Mouse (Mus musculus) CH12.LX (cell line): ENCODE results near the gene Bcl7b.

Source experiments
- CHD2 ChIP-seq: IDR thresholded peaks from 2 replicates; pipeline ENCODE4 v1.6.1; 2011; ENCODE audit warnings: low read length, improper control_type of control experiment
- CTCF ChIP-seq, 2 experiments: IDR thresholded peaks in 1 of 2; conservative IDR thresholded peaks in 1 of 2; 2 replicates each; pipeline ENCODE4 v1.5.1; 2011 to 2012; ENCODE audit warnings: low read depth in 2 of 2, low read length in 2 of 2, improper control_type of control experiment in 1 of 2, inconsistent platforms in 1 of 2, mild to moderate bottlenecking in 1 of 2, moderate library complexity in 1 of 2
- JUND ChIP-seq: conservative IDR thresholded peaks from 2 replicates; pipeline ENCODE4 v1.6.1; 2011; ENCODE audit warnings: low read depth, low read length, improper control_type of control experiment
- MXI1 ChIP-seq: IDR thresholded peaks from 2 replicates; pipeline ENCODE4 v1.6.1; 2011; ENCODE audit warnings: mild to moderate bottlenecking, low read depth, low read length, improper control_type of control experiment
- NELFE ChIP-seq: IDR thresholded peaks from 2 replicates; pipeline ENCODE4 v1.6.1; 2011; ENCODE audit warnings: low read depth, low read length, improper control_type of control experiment
- PAX5 ChIP-seq: IDR thresholded peaks from 2 replicates; pipeline ENCODE4 v1.6.1; 2012; ENCODE audit warnings: low read length, inconsistent platforms, mixed read lengths
- POLR2A ChIP-seq: IDR thresholded peaks from 2 replicates; pipeline ENCODE4 v1.6.1; 2011; ENCODE audit warnings: low read depth, mild to moderate bottlenecking, improper control_type of control experiment, low read length

DNA sequence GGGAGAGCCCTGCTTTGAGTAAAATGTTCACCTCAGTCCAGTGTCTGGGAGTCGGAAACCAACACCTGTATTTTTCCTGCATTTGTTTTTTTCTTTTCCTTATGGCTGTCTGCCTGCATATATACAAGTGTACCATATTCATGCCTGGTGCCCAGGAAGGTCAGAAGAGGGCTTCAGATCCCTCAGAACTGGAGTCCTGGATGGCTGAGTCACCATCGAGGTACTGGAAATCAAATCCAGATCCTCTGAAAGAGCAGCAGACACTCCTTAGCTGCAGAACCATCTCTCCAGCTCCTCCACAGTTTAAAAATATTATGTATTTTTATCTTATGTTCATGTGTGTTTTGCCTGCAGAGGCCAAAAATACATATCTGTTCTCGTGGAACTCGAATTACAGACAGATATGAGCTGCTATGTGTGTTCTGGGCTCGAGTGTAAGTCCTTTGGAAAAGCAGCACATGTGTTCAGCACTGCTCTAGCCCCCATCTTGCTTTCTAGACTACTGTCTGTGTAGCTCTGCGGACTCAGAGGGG, 3.7 kb downstream of the Bcl7b start:
- TF ChIP-seq POLR2A (no peak), MXI1 (no peak), CTCF (conservative IDR thresholded peaks at IDR 0.05 in 1 of 2, IDR thresholded peaks at IDR 0.05 in 1 of 2; ENCODE audit: low read depth in 2 of 2, low read length in 2 of 2) (no peak), CHD2 (no peak), NELFE (no peak), PAX5 (no peak), JUND (no peak)
